Mouse (Mus musculus) cerebellum, adult 2 months (tissue): ENCODE measurements around the gene Tmem231. TPM values are rescaled to one million over a fixed set of nuclear protein-coding genes. Genes with fewer than 3 reads are reported as not detected.

ENCODE experiments used
- DNase-seq, 2 experiments: peaks; one replicate each; pipeline ENCODE4 v3.0.0; 2021
- H3K27ac ChIP-seq: fragments of 200-500 bp; 2 replicates; pipeline ENCODE4 v1.5.1; 2012; ENCODE audit warnings: low read length, control low read depth, inconsistent platforms; ENCODE audit not compliant: insufficient read depth
- H3K27me3 ChIP-seq: fragments of 200-500 bp; 2 replicates; pipeline ENCODE4 v1.6.1; 2012; ENCODE audit warnings: inconsistent platforms, mild to moderate bottlenecking, low read length, moderate library complexity; ENCODE audit not compliant: control insufficient read depth, insufficient read depth
- H3K4me1 ChIP-seq: fragments of 200-500 bp; 2 replicates; pipeline ENCODE4 v1.6.1; 2011; ENCODE audit warnings: low read length; ENCODE audit not compliant: control insufficient read depth, insufficient read depth
- H3K4me3 ChIP-seq: fragments of 200-500 bp; replicated peaks from 2 replicates; pipeline ENCODE3; 2011; ENCODE audit warnings: mild to moderate bottlenecking, low read depth, low read length, control low read depth; ENCODE audit not compliant: insufficient read depth
- CTCF ChIP-seq: fragments of 200-500 bp; IDR thresholded peaks from 2 replicates; pipeline ENCODE4 v1.5.1; 2011; ENCODE audit warnings: low read depth, mild to moderate bottlenecking, control low read depth, low read length, moderate library complexity, borderline replicate concordance; ENCODE audit not compliant: insufficient read depth
- POLR2A ChIP-seq: fragments of 200-500 bp; IDR thresholded peaks from 2 replicates; pipeline ENCODE4 v1.6.1; 2011; ENCODE audit warnings: low read length, control low read depth, borderline replicate concordance; ENCODE audit not compliant: insufficient read depth
- WGBS: fragments of 180-500 bp; shearing (Covaris S2); methylation state at CpG from one replicate; pipeline ENCODE4 v1.1.7; 2018; 5-methylcytosine and 5-hydroxymethylcytosine counted together
- polyA plus RNA-seq: library from polyadenylated mRNA; depleted of rRNA; stranded (reverse); fragments of >200 nt; gene quantifications from 2 replicates; pipeline ENCODE4 v1.2.3, GENCODE M21; 2012

Gene Tmem231
- polyA plus RNA-seq, 1 experiment: 15.1 TPM

DNA sequence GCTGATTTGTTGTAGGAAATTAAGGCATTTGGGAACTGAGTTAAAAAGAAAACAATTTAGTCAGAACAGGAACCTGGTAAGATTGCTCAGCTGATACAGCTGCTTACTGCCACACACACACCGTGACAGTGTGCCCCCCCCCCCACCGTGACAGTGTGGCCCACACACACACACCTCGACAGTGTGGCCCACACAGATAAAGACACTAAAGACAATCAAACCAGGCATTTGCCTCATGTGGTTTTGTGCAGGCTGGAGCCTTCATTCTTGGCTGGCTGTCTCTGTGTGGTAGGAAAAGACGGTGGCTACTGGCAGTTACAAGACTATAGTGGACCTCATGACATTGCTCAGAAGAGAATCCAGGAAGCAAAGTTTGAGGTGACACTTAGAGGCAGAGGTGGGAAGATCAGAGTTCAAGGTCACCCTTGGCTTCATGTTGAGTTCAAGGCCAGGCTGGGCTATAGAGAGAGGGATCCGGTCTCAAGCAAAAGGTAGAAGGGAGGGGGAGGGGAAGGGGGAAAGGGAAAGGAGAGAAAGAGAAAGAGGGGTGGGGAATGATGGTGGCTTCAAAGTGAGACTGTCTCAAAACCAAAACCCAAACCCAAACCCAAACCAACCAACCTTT, 33.7 kb upstream of the Tmem231 start:
- WGBS: 77% methylated on average over 5 of the region's 5 CpGs
- no peak overlapping the region for H3K27ac ChIP-seq
- H3K4me3 ChIP-seq: no peak overlapping the region
- no peak for DNase-seq
- no peaks in the 10 kb centered on the region for H3K27me3 ChIP-seq
- TF ChIP-seq POLR2A (no peak), CTCF (no peak)
- peaks cover 2% of the 10 kb centered on the region; the same call in 1 of the 2 replicates for H3K4me1 ChIP-seq

DNA sequence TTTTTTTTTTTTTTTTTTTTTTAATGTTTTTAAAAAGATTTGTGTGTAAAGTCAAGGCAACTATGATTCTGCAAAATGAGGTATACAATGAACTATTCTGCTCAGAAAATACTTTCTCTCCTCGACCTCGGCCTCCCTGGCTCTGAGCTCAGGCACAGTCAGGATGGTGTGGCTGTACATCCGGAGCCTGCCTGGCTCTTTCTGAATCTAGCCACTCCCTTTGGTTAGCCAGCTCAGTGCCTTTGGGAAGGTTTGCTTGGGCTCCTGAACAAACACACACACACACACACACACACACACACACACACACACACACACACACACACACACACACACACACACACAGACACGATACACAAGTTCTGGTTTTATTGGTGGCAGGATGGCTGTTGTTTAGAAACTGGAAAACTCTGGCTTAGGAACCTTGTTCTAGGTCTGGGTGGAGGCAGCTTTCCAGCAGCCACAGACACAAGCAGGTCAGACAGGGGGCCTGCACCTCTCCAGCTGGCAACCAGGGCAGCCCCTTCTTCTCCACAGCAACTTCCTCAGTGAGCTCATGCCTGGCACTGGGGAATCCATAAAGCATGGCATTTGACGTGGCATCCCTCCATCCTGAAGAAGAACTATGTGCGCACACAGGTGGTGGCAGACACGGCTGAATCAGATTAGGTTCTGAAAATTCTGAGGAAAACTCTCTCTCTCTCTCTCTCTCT, 31.3 kb upstream of the Tmem231 start:
- DNase-seq: peak in 1 of 2 experiments; percentile 52
- 16% methylated on average over 7 of the region's 7 CpGs for WGBS
- Histone ChIP-seq H3K4me3 (no peak overlapping the region), H3K27ac (0 out of 2 replicates have a peak overlapping the region, but pooled peaks have one; percentile 0), H3K27me3 (no peaks in the 10 kb centered on the region), H3K4me1 (peaks cover 6% of the 10 kb centered on the region)
- no peak for TF ChIP-seq CTCF

DNA sequence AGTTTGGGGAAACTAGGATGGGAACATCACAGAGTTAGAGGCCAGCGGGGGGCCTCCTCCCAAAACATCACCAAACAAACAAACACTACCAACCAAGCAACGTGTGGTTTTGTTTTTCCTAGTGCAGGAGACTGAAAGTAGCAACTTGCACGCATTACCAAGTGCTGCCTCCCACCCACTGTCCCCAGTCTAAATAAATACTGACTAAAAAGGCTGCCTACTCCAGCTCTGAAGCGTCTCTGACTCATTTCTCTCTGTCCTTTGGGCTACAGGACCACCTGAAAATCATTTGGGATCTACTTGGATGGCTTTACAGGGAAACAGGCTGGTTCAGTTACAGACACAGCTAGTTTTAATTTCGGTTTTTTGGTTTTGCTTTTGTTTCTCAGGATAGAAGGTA, 30.7 kb upstream of the Tmem231 start:
- Histone ChIP-seq H3K27ac (no peak overlapping the region), H3K4me1 (peaks cover 6% of the 10 kb centered on the region), H3K27me3 (no peaks in the 10 kb centered on the region), H3K4me3 (no peak overlapping the region)
- TF ChIP-seq CTCF (no peak), POLR2A (no peak)
- WGBS: 78% methylated on average over 5 of the region's 5 CpGs
- no peak for DNase-seq

DNA sequence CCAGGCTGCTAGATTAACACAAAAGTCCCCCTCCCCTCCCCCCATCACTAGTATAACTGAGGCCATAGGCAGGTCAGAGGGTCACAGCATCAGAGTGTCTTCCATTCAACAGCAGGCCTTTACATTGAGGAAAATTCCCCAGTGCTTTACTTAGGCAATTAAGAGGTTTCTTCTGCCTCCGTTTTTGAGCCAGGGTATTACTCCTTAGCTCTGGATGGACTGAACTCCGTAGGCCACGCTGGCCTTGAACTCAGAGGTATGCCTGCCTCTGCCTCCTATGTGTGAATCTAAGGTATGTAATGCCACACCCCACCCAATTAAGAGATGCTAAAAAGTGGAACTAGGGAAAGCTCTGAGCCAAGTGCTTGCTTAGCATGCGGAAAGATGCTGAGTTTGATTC, 29.9 kb upstream of the Tmem231 start:
- no peak overlapping the region for H3K27ac ChIP-seq
- H3K4me1 ChIP-seq: peaks cover 6% of the 10 kb centered on the region
- TF ChIP-seq CTCF: no peak
- TF ChIP-seq POLR2A: no peak
- DNase-seq: no peak
- no peak overlapping the region for H3K4me3 ChIP-seq
- 86% methylated on average over 4 of the region's 4 CpGs for WGBS
- H3K27me3 ChIP-seq: no peaks in the 10 kb centered on the region

DNA sequence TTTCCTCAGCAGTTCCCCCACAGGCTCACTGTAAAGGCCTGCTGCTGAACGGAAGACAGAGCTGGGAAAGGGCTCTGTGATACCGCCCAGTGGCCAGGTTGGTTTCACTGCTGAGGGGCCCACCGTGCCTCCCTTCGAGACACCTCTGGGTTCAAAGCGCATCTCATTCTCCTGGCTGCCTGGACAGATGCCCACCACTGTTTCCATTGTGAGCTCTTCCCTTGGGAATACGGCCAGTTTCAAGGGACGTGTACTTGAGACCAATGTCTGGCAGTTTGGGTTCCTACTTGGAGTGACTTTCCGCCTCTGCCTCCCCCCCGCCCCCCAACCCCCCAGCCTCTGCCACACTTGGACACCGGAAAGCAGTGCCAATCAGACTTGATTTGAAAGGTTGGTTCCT, 29.4 kb upstream of the Tmem231 start:
- no peak for DNase-seq
- 56% methylated on average over 10 of the region's 10 CpGs for WGBS
- no peaks in the 10 kb centered on the region for H3K27me3 ChIP-seq
- no peak overlapping the region for H3K27ac ChIP-seq
- H3K4me1 ChIP-seq: peaks cover 6% of the 10 kb centered on the region
- H3K4me3 ChIP-seq: no peak overlapping the region
- TF ChIP-seq CTCF (no peak), POLR2A (no peak)

DNA sequence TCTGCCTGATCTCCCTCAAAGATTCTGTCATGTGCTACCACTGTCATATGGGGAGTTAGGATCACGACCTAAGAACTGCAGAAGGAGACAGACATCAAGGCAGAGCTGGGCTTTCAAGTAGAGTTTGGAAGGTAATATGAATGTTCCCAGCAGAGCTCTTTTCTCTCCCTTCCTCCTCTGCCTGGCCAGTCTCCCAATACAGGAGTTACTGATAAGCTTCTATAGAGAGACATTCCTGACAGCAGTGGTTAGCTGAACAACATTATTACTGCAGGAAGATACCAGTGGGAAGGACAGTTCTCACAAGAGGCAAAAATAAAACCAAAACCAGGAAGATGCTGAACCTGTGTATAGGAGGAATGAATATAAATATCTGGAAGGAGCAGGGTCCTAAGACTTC, 28.9 kb upstream of the Tmem231 start:
- DNase-seq: no peak
- peaks cover 6% of the 10 kb centered on the region for H3K4me1 ChIP-seq
- TF ChIP-seq CTCF (no peak), POLR2A (no peak)
- H3K27me3 ChIP-seq: no peaks in the 10 kb centered on the region
- WGBS: 85% methylated on average over 1 of the region's 1 CpGs
- no peak overlapping the region for H3K4me3 ChIP-seq
- no peak overlapping the region for H3K27ac ChIP-seq

DNA sequence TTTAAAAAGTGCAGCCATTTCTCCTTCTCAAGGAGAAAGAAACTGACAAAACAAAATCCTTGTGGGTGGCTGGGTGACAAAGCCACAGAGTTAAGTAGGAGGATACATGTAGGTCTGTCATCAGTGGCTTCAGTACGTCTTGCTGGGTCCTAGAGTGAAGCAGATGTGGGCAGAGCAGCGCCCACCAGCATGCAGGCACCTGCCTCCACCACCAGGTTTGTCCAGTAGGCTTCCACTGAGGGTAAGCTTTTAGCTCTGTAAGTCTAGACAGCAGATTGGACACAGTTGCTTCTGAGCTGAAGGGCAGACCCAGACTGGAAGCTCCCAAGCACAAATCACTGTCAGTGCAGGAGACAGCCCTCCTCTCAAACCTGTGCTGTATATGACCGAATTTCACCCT, 27.6 kb upstream of the Tmem231 start:
- 84% methylated on average over 3 of the region's 3 CpGs for WGBS
- DNase-seq: no peak

More for the DNA sequence above, 27.6 kb upstream of the Tmem231 start:
- no peaks in the 10 kb centered on the region for H3K27me3 ChIP-seq
- peaks cover 11% of the 10 kb centered on the region for H3K4me1 ChIP-seq
- H3K27ac ChIP-seq: no peak overlapping the region
- TF ChIP-seq CTCF (no peak), POLR2A (no peak)
- H3K4me3 ChIP-seq: no peak overlapping the region
